Mouse (Mus musculus): ENCODE measurements at regions not wholly inside any gene's neighbourhood (a gene's known extent, or its start where the extent isn't known, plus 50 kb on each side); places are given as distances from the start of the nearest gene placed in this dataset.

DNA sequence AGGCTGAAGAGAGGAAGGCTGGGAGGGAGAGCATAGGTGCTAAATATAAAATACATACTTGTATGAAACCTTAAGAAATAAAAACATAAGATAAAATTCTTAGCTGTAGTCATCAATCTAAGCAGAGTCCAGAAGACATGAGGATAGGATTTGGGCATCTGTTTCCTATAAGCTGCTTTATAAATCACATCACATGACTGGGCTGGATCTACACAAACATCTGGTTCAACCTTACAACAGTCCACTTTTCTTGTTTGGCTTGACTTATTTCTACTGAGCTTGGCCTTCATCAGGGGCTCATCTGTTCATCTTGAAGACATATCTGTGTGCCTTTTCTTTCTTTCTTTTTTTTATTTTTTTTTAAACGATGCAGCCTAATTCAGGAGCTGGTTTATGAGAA lies 338.9 kb upstream of the Nrsn1 start:
- TF ChIP-seq CTCF (IDR thresholded peaks at IDR 0.05; ENCODE audit: low read depth) (no peak), EP300 (IDR thresholded peaks at IDR 0.05; ENCODE audit: low read depth) (no peak)

Data from heart, postnatal 0 days (tissue).